Mouse (Mus musculus) spleen, embryonic (tissue): ENCODE measurements around the gene Bicc1.
"Not testable (repeated sequence)": the region's sequence is repeated elsewhere in the genome, so short reads cannot be mapped to it uniquely, and the experiment has no call there.

Source experiments
- CTCF ChIA-PET: fragments of 350-600 bp; sonication (Branson Sonifier 250); formaldehyde crosslinking; loops from one replicate; lab custom pipeline; 2022; lab: Charles Lee

Bicc1 gene

GRCm38 (mm10) chr10:70998136-70998535, 161.4 kb downstream of the Bicc1 start:
- CTCF ChIA-PET = no interaction called here

GRCm38 (mm10) chr10:70996051-70996450, 163.4 kb downstream of the Bicc1 start:
- CTCF ChIA-PET = no interaction called here

DNA sequence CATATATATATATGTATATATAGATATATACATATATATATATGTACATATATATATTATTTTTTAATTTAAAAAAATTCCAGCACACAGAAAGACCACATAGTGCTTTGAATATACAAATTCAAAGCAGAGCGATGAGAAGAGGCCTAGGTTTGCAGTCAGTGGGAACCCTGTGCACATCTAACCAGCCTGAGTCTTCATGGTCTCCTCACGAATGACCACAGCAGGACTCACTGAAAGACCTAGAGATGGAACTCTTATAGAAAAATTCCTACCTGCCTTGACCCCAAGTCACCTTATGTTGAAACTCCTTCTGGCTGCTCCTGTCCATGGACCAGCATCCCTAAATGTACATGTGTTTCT, 165.4 kb downstream of the Bicc1 start:
- CTCF ChIA-PET = no interaction called here

DNA sequence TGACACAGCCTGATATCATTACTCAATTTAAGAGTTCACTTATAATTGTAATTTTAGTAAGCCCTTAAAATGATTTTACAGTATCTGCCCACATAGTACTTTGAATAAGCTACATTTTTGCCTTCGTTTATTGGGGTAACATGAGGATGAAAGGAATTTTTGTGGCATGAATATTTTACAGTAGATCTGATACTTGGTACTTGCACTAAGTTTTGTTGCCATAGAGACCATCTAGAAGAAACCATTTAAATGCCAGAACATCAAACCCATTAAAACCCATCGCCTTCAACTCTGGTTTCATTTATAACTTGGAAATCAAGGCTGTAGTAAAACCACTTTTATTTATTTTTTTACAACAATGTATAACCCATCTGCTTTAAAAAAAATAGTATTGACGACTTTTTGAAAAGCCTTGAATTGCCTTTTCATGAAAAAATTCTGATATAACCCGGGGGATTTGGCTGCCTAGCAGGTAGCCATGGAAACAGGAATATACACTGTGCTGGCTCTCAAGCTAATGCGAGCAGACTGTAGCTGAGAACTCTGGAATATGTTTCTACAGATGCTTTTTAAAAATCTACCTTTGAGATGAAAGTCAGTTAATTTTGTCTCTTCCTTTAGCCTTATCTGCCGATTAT, 165.9 kb downstream of the Bicc1 start:
- CTCF ChIA-PET = no interaction called here

- CTCF ChIA-PET = no interaction called here
Observed at GRCm38 (mm10) chr10:70987396-70987795, 172.1 kb downstream of the Bicc1 start.

DNA sequence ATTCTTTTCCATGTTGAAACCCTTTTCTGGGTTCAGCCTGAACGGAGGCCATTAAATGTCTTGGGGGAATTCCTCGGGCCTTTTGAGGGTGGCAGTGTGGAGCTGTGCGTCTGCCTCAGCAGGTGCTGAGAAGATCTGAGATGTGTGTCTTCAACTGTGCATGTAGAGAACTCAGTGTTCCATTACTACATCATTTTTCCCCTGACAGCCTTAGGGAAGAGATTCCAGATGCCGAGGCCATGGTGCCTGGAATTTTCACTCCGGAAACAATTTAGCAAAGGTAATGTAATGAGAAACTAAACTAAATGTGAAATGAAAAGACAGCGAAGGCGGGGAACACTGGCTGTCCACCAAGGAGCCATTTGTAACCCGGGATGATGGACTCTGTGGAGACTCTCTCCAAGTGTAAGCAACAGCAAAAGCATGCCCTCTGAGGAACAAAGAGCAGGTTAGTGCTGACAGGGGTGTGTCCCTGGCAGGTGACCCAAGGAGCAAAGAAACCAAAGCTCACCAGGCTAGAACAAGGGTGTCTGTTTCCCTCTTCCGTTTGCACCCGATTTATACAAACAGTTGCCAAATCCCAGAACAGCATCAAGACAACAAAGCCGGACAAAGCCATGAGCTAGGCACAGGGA, 176.3 kb downstream of the Bicc1 start:
- CTCF ChIA-PET = no interaction called here

DNA sequence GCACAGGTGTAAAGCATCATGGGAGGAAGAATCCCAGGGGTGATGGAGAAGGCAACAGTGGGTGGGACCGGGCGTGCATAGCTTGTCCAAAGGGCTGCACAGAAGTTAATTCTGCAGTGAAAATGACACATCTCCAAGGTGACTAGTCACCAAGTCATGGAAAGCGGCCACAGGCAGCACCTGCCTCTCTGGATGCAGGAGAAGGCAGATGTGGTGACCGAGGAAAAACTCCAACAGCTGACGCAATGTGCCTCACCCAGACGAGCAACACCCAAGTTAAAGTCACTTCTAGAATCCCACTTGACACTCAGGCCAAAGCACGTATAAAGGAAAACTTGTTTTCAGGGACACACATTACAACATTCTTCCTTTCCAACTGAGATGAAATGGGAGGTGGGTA, 177.3 kb downstream of the Bicc1 start:
- CTCF ChIA-PET = no interaction called here

DNA sequence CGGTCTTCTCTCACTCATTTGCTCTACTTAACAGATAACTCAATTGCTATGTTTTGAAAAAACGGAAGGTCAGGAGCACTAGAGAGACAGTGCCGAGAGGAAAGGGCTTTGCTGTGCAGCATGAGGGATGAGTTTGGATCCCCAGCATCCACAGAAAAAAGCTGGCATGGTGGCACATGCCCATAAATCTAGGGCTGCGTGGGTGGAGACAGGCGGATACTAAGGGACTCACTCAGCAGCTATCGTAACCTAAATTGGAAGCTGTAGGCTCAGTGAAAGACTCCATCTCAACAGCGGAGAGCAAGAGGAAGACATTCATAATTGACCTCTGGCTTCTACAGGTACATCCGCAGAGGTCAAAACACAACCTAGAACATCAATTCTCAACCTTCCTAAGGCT, 179.8 kb downstream of the Bicc1 start:
- CTCF ChIA-PET = no interaction called here

DNA sequence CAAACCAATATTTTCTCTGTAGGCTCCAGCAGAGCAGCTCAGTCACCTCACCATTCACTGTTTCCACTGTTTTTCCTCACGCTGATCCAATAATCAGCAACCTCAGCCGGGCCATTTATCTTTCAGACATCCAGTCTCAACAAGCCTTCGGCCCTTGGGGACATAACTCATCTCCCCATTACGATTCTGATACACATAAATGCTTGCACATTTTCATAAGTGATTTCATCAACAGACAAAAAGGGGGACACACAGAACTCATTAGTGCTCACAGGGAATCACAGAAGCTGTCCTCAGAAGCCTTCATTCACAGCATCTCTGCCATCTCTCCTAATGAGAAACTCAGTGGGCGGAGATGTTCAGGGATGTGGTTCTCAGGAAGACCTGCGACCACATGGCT, 182.4 kb downstream of the Bicc1 start:
- CTCF ChIA-PET = no interaction called here

DNA sequence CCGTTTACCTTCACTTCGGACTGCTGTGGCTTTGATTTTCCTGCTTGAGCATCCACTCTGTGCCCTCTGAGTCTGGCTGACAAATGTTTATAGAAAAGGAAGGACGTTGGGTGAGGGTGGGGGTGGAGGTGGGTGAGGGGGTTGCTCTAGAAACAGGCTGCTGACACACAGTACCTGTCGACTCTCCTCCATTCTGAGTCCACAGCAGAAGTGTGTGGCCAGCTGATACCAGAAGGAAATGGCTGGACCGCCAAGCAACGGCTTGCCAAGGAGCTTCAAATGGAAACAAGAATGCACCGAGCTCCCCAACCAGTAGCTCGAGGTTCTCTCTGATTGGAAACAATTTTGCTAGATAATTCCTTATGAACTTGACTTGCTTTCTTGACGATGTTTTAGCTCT, 182.9 kb downstream of the Bicc1 start:
- CTCF ChIA-PET = no interaction called here

- CTCF ChIA-PET = no interaction called here
Observed at GRCm38 (mm10) chr10:70971156-70971555, 188.3 kb downstream of the Bicc1 start.

- CTCF ChIA-PET = no interaction called here
Observed at GRCm38 (mm10) chr10:70968848-70969683, 190.4 kb downstream of the Bicc1 start.

- CTCF ChIA-PET = no interaction called here
Observed at GRCm38 (mm10) chr10:70966642-70967345, 192.7 kb downstream of the Bicc1 start.

DNA sequence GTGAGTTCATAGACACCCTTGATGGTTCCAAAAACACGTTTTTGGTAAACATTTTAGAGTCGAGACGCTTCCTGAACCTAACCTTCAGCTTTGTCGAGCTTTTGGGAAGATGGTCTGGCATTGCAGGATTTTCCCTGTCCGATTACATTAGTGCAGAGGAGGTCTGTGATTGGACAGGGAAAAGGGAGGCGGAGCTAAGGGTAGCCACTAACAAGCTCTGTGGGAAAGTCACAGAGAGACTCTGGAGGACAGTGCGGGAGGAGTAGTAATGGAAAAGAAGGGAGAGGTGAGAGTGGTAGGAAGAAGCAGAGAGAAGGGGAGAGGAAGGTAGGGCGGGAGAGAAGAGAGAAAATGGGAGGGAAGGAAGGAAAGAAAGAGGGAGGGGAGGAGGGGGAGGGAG, 194.8 kb downstream of the Bicc1 start:
- CTCF ChIA-PET = no interaction called here

DNA sequence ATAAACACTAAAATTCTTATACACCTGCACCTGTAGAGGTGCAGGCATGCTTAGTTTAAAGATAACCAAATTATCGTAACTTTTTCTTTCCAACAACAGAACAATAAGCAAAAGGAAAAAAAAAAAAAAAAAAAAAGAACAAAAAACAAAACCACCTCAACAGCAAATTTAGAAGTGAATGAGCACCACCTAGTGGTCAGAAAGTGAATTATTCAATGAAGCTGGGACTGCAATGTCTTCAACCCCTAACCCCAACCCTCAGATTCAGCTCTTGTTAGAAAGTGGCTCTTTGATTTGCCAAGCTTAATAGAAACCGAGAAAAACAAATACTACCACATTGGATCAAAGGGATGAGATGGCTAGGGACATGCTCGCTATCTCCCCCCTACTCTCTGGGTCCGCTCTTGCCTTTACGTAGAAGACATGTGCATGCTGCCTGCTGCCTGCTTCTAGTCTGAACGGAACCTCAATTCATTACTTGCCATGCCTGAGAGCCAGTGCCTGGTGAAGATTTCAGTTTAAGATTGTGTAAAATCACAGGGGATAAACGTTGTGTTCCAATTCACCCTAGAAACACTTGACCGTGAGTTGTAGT, 195.8 kb downstream of the Bicc1 start:
- CTCF ChIA-PET = no interaction called here

DNA sequence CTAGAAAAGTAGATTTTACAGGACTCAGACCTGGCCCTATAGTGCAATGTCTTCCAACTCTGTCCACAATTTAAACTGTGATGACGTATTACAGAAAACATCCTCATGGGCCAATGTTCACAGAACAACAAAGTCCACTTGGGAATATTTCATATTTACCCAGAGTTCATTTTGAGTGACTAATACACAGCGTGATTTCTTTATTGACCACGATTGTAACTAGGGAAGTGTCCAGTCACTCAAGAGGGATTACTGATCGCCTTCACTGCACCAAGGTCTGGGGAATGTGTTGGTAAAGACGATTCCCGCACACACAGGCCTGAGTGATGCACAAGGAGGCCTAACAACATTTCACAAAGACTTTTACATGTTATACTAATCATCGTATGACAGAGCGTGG, 197.9 kb downstream of the Bicc1 start:
- CTCF ChIA-PET = no interaction called here

- CTCF ChIA-PET = not testable (repeated sequence)
Observed at GRCm38 (mm10) chr10:70960396-70960795, 199.1 kb downstream of the Bicc1 start.

GRCm38 (mm10) chr10:70952770-70953147, 206.7 kb downstream of the Bicc1 start:
- CTCF ChIA-PET = no interaction called here

DNA sequence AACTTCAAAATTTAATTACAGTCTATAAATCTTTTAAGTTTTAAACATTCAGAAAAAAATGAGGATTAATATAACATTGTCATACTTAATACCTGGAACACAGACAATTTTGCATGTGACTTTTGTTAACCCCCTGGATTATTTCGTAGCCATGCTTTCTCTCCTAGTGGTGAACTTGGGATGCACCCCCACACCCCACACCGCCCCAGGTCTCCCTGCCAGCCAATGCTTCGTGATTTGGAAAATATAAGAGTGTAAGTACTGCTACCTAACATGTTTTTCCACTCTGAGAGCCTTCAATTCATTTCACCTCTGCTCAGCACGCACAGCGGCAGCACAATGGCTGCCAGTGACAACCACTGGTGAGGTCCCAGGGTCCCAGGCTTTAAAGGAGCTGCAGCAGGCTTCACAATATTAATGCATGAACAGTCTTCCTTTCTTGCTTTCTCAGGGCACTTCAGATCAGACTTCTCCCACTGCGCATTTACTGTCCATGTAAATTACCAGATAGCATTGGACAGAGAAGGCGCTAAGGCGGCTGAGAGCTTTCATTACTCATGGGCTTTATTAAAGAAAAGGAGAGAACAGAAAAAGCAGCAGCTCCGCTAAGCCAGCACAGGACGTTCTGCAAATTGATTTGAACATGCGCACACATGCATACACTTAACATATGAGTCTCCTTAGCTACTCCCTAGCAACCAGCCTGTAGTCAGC, 207.3 kb downstream of the Bicc1 start:
- CTCF ChIA-PET = no interaction called here

- CTCF ChIA-PET = no interaction called here
Observed at GRCm38 (mm10) chr10:70950105-70950424, 209.4 kb downstream of the Bicc1 start.
